Mouse (Mus musculus) gastrocnemius, postnatal 36 days (tissue): ENCODE data around the gene Plekha1. TPM values are rescaled to one million over a fixed set of nuclear protein-coding genes. Genes with fewer than 3 reads are reported as not detected.
A peak's percentile ranks its signal among the peaks of the same experiment; 100 is the strongest.

Experiments used
- DNase-seq, 2 experiments: peaks; one replicate each; pipeline ENCODE4 v3.0.0; 2022
- intact Hi-C: fragments of 180-260 bp; cut with DNase I; formaldehyde crosslinking; loops from one replicate; pipeline ENCODE4 v1.15.1; 2025
- microRNA-seq, 2 experiments: library from miRNA; unstranded; fragments of <30 nt; microRNA quantifications; one replicate each; pipeline ENCODE4 v1.2.0; 2021
- total RNA-seq, 2 experiments: library from RNA; stranded (reverse); gene quantifications; 2 replicates each; pipeline ENCODE4 v1.2.3; 2021

The Plekha1 gene
- total RNA-seq, 2 experiments from 2014 or later: 17.9 to 20.8 TPM

DNA sequence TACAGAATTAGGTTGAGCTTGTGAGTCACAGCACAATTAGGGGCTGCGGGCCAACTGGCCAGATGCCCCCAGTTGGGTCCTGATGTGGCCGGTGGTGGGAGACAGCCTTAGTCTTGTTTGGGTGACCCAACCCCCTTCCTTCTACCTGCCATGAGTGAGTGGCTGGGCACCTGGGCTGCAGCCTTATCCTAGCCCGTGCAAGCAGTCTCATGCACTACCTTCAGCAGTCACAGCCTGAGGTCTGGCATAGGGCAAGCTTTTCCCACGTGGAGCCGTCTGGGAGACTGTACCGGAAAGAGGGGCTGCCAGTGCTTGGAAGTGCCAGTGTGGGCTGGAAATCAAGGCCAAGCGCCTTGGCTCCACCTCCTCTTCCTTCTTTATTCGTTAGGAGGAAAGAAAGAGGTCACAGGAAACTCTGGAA is 83.8 kb downstream of the Plekha1 start:
- DNase-seq: no peak
- intact Hi-C loops: no loop called here

DNA sequence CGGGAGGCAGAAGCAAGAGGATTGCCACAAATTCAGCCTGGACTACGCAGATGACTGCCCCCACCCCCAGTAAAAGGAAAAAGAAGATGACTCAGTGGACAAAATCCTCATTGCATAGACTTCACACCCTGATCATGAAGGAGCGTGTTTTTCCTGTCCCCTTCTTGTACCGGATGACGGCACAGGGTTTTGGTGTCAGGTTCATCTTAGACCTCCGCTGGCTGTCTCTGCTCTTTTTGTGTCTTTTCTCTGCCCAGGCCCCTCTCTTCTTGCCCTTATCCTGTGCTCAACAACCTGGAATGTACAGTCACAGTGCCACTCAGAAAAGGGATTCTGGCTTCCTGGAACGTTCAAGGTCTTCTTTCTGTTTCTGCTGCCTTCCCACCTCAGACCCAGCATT is 84.9 kb downstream of the Plekha1 start:
- no peak for DNase-seq
- intact Hi-C loops: no loop called here

DNA sequence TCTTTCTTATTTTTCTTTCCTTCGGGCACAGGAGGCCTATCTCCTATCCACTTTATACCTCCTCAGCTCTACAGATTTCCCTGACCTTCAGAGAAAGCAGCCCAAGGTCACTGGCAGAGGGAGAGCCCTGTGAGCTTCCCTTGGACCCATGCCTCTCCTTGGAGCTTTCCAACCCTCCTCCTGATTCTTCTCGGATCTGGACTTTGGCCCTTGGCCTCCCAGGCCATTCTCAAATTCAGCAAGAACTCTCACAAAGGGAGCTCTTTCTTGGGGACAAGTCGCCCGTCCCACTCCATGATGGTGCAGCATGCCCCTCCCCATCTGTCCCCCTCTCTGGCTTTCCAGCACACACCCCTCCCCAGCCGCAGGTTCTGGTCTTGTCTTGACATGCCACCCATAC is 85.4 kb downstream of the Plekha1 start:
- no peak for DNase-seq
- intact Hi-C loops: no loop called here

DNA sequence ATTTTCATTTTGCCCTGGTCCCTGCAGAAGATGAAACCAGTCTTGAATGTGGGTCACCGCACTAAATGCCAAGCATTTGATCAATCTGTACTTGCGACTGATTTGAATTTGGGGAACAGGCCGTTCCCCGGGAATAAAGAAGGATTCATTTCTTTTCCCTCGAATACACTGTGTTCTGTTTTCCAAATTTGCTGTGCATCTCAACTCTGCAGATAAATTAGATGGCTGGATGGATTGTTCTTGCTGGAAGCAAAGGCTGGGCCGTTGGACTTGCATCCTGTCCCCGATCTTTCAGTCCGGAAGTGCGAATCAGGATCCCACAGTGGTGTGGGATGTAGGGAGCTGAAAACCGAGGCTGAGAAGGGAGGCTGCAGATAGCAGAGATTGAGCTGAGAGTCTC is 87.8 kb downstream of the Plekha1 start:
- intact Hi-C loops: no loop called here

DNA sequence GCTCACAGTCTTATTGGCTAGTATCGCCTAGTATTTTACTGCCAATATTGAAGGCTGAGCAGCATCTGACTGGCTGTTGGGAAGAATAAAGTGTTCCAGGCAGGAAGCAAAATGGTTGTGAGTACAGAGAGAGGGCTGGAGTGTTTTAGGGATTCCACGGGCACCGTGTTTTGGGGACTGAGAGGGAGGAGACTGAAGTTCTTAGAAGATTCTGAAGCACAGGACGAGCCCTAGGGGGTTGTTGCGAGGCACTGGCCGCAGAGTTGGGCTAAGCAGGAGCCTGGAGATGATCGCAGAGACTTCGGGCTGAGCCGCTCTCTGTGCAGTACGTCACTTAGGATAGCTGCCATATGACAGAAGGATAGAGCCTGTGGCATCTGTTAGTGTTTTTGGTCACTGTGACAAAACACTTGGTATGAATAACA is 88.6 kb downstream of the Plekha1 start:
- intact Hi-C loops: no loop called here
- no peak for DNase-seq

More for the DNA sequence above, 87.8 kb downstream of the Plekha1 start:
- no peak for DNase-seq

GRCm38 (mm10) chr7:130958551-130958950 is 93.0 kb downstream of the Plekha1 start:
- DNase-seq: no peak
- intact Hi-C loops: no loop called here

- intact Hi-C loops: no loop called here
These were observed 94.3 kb downstream of the Plekha1 start for GRCm38 (mm10) chr7:130959868-130960267.

DNA sequence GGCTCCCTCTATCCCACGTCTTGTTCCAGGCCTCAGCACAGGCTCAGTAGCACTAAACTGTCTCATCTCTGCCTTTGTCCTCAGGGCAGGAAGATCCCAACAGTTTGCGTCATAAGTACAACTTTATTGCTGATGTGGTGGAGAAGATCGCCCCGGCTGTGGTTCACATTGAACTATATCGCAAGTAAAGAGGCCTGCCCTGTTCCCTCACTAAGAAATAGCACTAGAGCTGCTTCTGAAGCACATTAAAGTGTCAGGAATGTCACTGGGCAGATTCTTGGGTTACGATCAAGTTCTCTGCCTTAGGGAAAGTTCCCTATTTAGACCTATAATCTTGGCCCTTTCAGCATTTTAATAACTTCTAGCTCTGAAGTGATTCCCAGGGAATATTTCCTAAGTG is 95.9 kb downstream of the Plekha1 start:
- no peak for DNase-seq
- intact Hi-C loops: no loop called here

More at GRCm38 (mm10) chr7:130959868-130960267, 94.3 kb downstream of the Plekha1 start:
- peak; percentile 82 to 87 for DNase-seq

Small RNA genes lying within 50 kb of the gene (microRNA-seq; reads per million reads assigned to microRNA genes)
- gene Mir7061: 0 reads per million in 2 experiments

Other genes with a start within 250 kb of the Plekha1 start
- not detected for gene Btbd16, start 91.7 kb upstream of the Plekha1 start, total RNA-seq
- 10 to 100 TPM; 27.6 to 37.8 TPM for gene Htra1, start 70.4 kb downstream of the Plekha1 start, total RNA-seq
- gene Dmbt1, start 166.3 kb downstream of the Plekha1 start, total RNA-seq: not detected